Comparison of ENCODE assay signal across 13 mouse cellular contexts in the genomic region with DNA sequence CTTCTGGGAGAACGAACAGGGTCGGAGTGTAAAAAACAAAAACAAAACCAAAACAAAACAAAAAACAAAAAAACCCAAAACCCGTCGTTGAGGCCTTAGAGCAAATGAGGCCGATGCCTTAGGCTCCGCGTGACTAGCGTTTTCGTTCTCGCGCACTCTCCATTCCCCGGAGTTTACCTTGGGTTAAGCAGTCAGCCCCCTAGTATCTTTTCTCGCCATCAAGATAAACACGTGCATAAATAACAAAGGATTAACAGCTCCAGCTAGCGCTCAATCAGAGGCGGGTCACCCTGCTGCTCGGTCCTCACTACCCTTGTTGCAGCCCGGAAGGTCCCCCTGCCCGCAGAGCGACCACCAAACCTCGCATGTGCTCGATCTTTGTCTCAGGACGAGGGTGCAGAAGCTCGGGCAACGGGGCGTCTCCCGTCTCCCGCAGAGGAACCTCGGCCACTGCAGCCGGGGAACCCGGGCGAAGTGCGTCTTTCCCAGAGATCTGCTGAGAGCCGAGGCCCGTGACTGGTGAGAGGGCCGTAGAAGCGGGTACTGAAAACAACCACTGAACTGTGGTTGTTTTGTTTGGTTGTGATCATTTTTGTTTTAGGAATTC. TPM values are rescaled to one million over a fixed set of nuclear protein-coding genes. Genes with fewer than 3 reads are reported as not detected.
DNase-seq lines count a peak whose midpoint lies in the region; ATAC-seq and TF ChIP-seq lines count a peak whose summit lies in the region.
"Had no signal": no experiment of that assay in that cellular context is flagged by ENCODE, and none has a peak within 500 bp of the region (broad histone marks: within the 10 kb centered on the region; RNA-seq: fewer than 3 reads in every experiment).

No protein-coding gene starts in this region.

- 0 out of 2 replicates have a peak overlapping the region, but pooled peaks have one; percentile 10 for H3K4me3 ChIP-seq in heart, embryonic 15.5 days
- H3K4me3 ChIP-seq in heart, embryonic 12.5 days = no peak overlapping the region
- H3K4me3 ChIP-seq in midbrain, embryonic 11.5 days (ENCODE audit: low read depth, low read length) = no peak overlapping the region
- no peak overlapping the region for H3K4me3 ChIP-seq in midbrain, embryonic 16.5 days (ENCODE audit: low read depth, low read length)
- H3K4me3 ChIP-seq in neural tube, embryonic 12.5 days = peak overlapping the region; percentile 9; the same call in 1 of the 2 replicates
- H3K4me3 ChIP-seq: forebrain, embryonic 15.5 days had no signal

- H3K9ac ChIP-seq in heart, embryonic 15.5 days = no peak overlapping the region
- H3K9ac ChIP-seq in heart, embryonic 12.5 days = no peak overlapping the region
- no peak overlapping the region for H3K9ac ChIP-seq in midbrain, embryonic 11.5 days (ENCODE audit: low read length)
- no peak overlapping the region for H3K9ac ChIP-seq in midbrain, embryonic 16.5 days (ENCODE audit: low read depth, low read length)
- H3K9ac ChIP-seq in neural tube, embryonic 12.5 days = no peak overlapping the region
- H3K9ac ChIP-seq: forebrain, embryonic 15.5 days had no signal

- no peak for TF ChIP-seq POLR2A in brain, embryonic 14.5 days (IDR thresholded peaks at IDR 0.05; ENCODE audit: borderline replicate concordance, extremely low read depth, insufficient read depth, insufficient read length, poor library complexity, severe bottlenecking)

- no peaks in the 10 kb centered on the region for H3K36me3 ChIP-seq in heart, embryonic 15.5 days
- no peaks in the 10 kb centered on the region for H3K36me3 ChIP-seq in heart, embryonic 12.5 days
- no peaks in the 10 kb centered on the region for H3K36me3 ChIP-seq in midbrain, embryonic 11.5 days (ENCODE audit: control insufficient read depth, insufficient read depth, low read length)
- H3K36me3 ChIP-seq in midbrain, embryonic 16.5 days (ENCODE audit: control insufficient read depth, insufficient read depth, low read length) = no peaks in the 10 kb centered on the region
- no peaks in the 10 kb centered on the region for H3K36me3 ChIP-seq in neural tube, embryonic 12.5 days
- H3K36me3 ChIP-seq: forebrain, embryonic 15.5 days had no signal

- TF ChIP-seq CTCF in brain, embryonic 14.5 days (IDR thresholded peaks at IDR 0.05; ENCODE audit: borderline replicate concordance, extremely low read depth, insufficient read depth, insufficient read length) = no peak

- 2% methylated on average over 37 of the region's 37 CpGs for WGBS in heart, embryonic 15.5 days
- under 1% methylated on average over 37 of the region's 37 CpGs for WGBS in heart, embryonic 12.5 days
- 0% methylated on average over 37 of the region's 37 CpGs for WGBS in midbrain, embryonic 11.5 days
- under 1% methylated on average over 37 of the region's 37 CpGs for WGBS in midbrain, embryonic 16.5 days
- WGBS in neural tube, embryonic 12.5 days = under 1% methylated on average over 37 of the region's 37 CpGs

- ATAC-seq in heart, embryonic 15.5 days (replicated peaks; ENCODE audit: insufficient number of reproducible peaks, insufficient read depth, low FRiP score, low read depth) = no peak
- ATAC-seq in heart, embryonic 12.5 days (ENCODE audit: insufficient number of reproducible peaks, low FRiP score) = no peak
- ATAC-seq in midbrain, embryonic 11.5 days (ENCODE audit: low FRiP score) = no peak
- ATAC-seq in midbrain, embryonic 16.5 days = no peak
- ATAC-seq in neural tube, embryonic 12.5 days (ENCODE audit: low FRiP score, low read depth) = no peak
- ATAC-seq: forebrain, embryonic 15.5 days; Patski had no signal

- no peak overlapping the region for H3K4me2 ChIP-seq in heart, embryonic 15.5 days
- H3K4me2 ChIP-seq in heart, embryonic 12.5 days = no peak overlapping the region
- H3K4me2 ChIP-seq in midbrain, embryonic 11.5 days = no peak overlapping the region
- no peak overlapping the region for H3K4me2 ChIP-seq in midbrain, embryonic 16.5 days (ENCODE audit: low read length)
- peak overlapping the region; percentile 27 for H3K4me2 ChIP-seq in neural tube, embryonic 12.5 days (replicated peaks)
- H3K4me2 ChIP-seq: forebrain, embryonic 15.5 days had no signal

- DNase-seq in midbrain, embryonic 11.5 days (ENCODE audit: low spot score, missing footprints) = peak; percentile 96
- DNase-seq in brain, embryonic 14.5 days (ENCODE audit: low read depth) = peak; percentile 39
- no peak for DNase-seq in cerebellum, postnatal 14 days
- DNase-seq in spleen, postnatal 4 days (ENCODE audit: low spot score in 2 of 2) = no peak
- DNase-seq: left cerebral cortex, postnatal 4 days; thymus, postnatal 36 days had no signal

- H3K27me3 ChIP-seq in heart, embryonic 15.5 days = peaks cover 100% of the 10 kb centered on the region
- peaks cover 92% of the 10 kb centered on the region for H3K27me3 ChIP-seq in heart, embryonic 12.5 days (replicated peaks)
- peaks cover 99% of the 10 kb centered on the region for H3K27me3 ChIP-seq in midbrain, embryonic 11.5 days (ENCODE audit: control insufficient read depth, insufficient read depth, low read length)
- H3K27me3 ChIP-seq in midbrain, embryonic 16.5 days (ENCODE audit: control insufficient read depth, insufficient read depth, low read depth, low read length) = peaks cover 78% of the 10 kb centered on the region
- peaks cover 92% of the 10 kb centered on the region for H3K27me3 ChIP-seq in neural tube, embryonic 12.5 days (replicated peaks)
- H3K27me3 ChIP-seq: Patski had no signal

- no peaks in the 10 kb centered on the region for H3K9me3 ChIP-seq in heart, embryonic 15.5 days (replicated peaks)
- no peaks in the 10 kb centered on the region for H3K9me3 ChIP-seq in heart, embryonic 12.5 days (replicated peaks)
- no peaks in the 10 kb centered on the region for H3K9me3 ChIP-seq in midbrain, embryonic 11.5 days (ENCODE audit: control insufficient read depth, low read length)
- no peaks in the 10 kb centered on the region for H3K9me3 ChIP-seq in midbrain, embryonic 16.5 days (replicated peaks; ENCODE audit: control insufficient read depth, low read length, poor library complexity, severe bottlenecking)
- H3K9me3 ChIP-seq in neural tube, embryonic 12.5 days = no peaks in the 10 kb centered on the region
- H3K9me3 ChIP-seq: forebrain, embryonic 15.5 days had no signal

- 0 out of 2 replicates have a peak, but pooled peaks cover 8% of the 10 kb centered on the region for H3K4me1 ChIP-seq in heart, embryonic 15.5 days (replicated peaks)
- no peaks in the 10 kb centered on the region for H3K4me1 ChIP-seq in heart, embryonic 12.5 days (replicated peaks)
- no peaks in the 10 kb centered on the region for H3K4me1 ChIP-seq in midbrain, embryonic 11.5 days (ENCODE audit: control insufficient read depth, insufficient read depth, low read length)
- H3K4me1 ChIP-seq in midbrain, embryonic 16.5 days (ENCODE audit: control insufficient read depth, insufficient read depth, low read length) = no peaks in the 10 kb centered on the region
- peaks cover 8% of the 10 kb centered on the region; the same call in 1 of the 2 replicates for H3K4me1 ChIP-seq in neural tube, embryonic 12.5 days
- H3K4me1 ChIP-seq: forebrain, embryonic 15.5 days had no signal

- H3K27ac ChIP-seq in heart, embryonic 15.5 days = no peak overlapping the region
- no peak overlapping the region for H3K27ac ChIP-seq in heart, embryonic 12.5 days (ENCODE audit: poor library complexity, severe bottlenecking)
- no peak overlapping the region for H3K27ac ChIP-seq in midbrain, embryonic 11.5 days (ENCODE audit: low read depth, low read length)
- H3K27ac ChIP-seq in midbrain, embryonic 16.5 days (ENCODE audit: low read length) = no peak overlapping the region
- H3K27ac ChIP-seq in neural tube, embryonic 12.5 days = no peak overlapping the region
- H3K27ac ChIP-seq: forebrain, embryonic 15.5 days had no signal

RNA-seq across cellular contexts. Expression of gene Hoxb13, which starts 9.2 kb away (rescaled TPM):
- not detected in 2 replicates for polyA plus RNA-seq in heart, embryonic 15.5 days (2015; fragmentation: Nextera tagmentation; extraction: Ambion mirVana)
- polyA plus RNA-seq in heart, embryonic 12.5 days (2016; fragmentation: Nextera tagmentation; extraction: Ambion mirVana) = not detected in 2 replicates
- not detected in 2 replicates for polyA plus RNA-seq in midbrain, embryonic 11.5 days (2014; fragmentation: Nextera tagmentation; extraction: Ambion mirVana)
- not detected in 2 replicates for polyA plus RNA-seq in midbrain, embryonic 16.5 days (2015; fragmentation: Nextera tagmentation; extraction: Ambion mirVana)
- polyA plus RNA-seq in brain, embryonic 14.5 days (2012; rRNA removed) = not detected in 2 replicates
- polyA plus RNA-seq in neural tube, embryonic 12.5 days (2016; fragmentation: Nextera tagmentation; extraction: Ambion mirVana) = 1.1 and 7.6 TPM in 2 replicates
- polyA plus RNA-seq: forebrain, embryonic 15.5 days; spleen, adult 2 months had no signal

Comparison
In these comparisons a context has a peak if more than half of its experiments do, and no peak if none do; other contexts are left out.
1. H3K4me3 ChIP-seq: peak in heart, embryonic 15.5 days (single experiment) and neural tube, embryonic 12.5 days (single experiment); none in heart, embryonic 12.5 days (single experiment), midbrain, embryonic 11.5 days (single experiment) and midbrain, embryonic 16.5 days (single experiment).
2. DNase-seq: peak in midbrain, embryonic 11.5 days (single experiment) and brain, embryonic 14.5 days (single experiment); none in cerebellum, postnatal 14 days (0 of 2) and spleen, postnatal 4 days (0 of 2).